Mouse (Mus musculus): ENCODE results near the gene Lrmda. TPM values are rescaled to one million over a fixed set of nuclear protein-coding genes. Genes with fewer than 3 reads are reported as not detected.

Gene Lrmda
- polyA plus RNA-seq, 1 experiment from 2014 or later: 0.94 TPM

GRCm38 (mm10) chr14:22679705-22680643 lies 660.5 kb downstream of the Lrmda start:
- H3K4me3 ChIP-seq (replicated peaks; ENCODE audit: low read length): no peak overlapping the region
- H3K27ac ChIP-seq (ENCODE audit: low read length): peak overlapping the region; percentile 56
- no peak overlapping the region for H3K9ac ChIP-seq (ENCODE audit: low read length)
- H3K9me3 ChIP-seq (replicated peaks; ENCODE audit: control insufficient read depth, low read length): no peaks in the 10 kb centered on the region
- H3K36me3 ChIP-seq (ENCODE audit: control insufficient read depth, insufficient read depth, low read length): no peaks in the 10 kb centered on the region
- no peak overlapping the region for H3K4me2 ChIP-seq (ENCODE audit: low read depth, low read length)
- no peaks in the 10 kb centered on the region for H3K4me1 ChIP-seq (ENCODE audit: control insufficient read depth, insufficient read depth, low read length)
- peak; percentile 64; the same call in 1 of the 2 replicates for ATAC-seq (ENCODE audit: insufficient read depth, low FRiP score)
- 48% methylated on average over 9 of the region's 9 CpGs for WGBS
- no peaks in the 10 kb centered on the region for H3K27me3 ChIP-seq (ENCODE audit: control insufficient read depth, insufficient read depth, low read length)

- Histone ChIP-seq H3K9me3 (replicated peaks; ENCODE audit: control insufficient read depth, low read length) (no peaks in the 10 kb centered on the region), H3K9ac (ENCODE audit: low read length) (no peak overlapping the region), H3K27ac (ENCODE audit: low read length) (peak overlapping the region; percentile 42), H3K4me3 (replicated peaks; ENCODE audit: low read length) (no peak overlapping the region), H3K36me3 (ENCODE audit: control insufficient read depth, insufficient read depth, low read length) (no peaks in the 10 kb centered on the region), H3K27me3 (ENCODE audit: control insufficient read depth, insufficient read depth, low read length) (no peaks in the 10 kb centered on the region), H3K4me2 (ENCODE audit: low read depth, low read length) (no peak overlapping the region), H3K4me1 (ENCODE audit: control insufficient read depth, insufficient read depth, low read length) (0 out of 2 replicates have a peak, but pooled peaks cover 6% of the 10 kb centered on the region)
- WGBS: 50% methylated on average over 4 of the region's 4 CpGs
- no peak for ATAC-seq (ENCODE audit: insufficient read depth, low FRiP score)
Observed at GRCm38 (mm10) chr14:22686886-22687285, 667.4 kb downstream of the Lrmda start.

GRCm38 (mm10) chr14:22688399-22688798 lies 668.9 kb downstream of the Lrmda start:
- Histone ChIP-seq H3K4me3 (replicated peaks; ENCODE audit: low read length) (no peak overlapping the region), H3K36me3 (ENCODE audit: control insufficient read depth, insufficient read depth, low read length) (no peaks in the 10 kb centered on the region), H3K27ac (ENCODE audit: low read length) (no peak overlapping the region), H3K9me3 (replicated peaks; ENCODE audit: control insufficient read depth, low read length) (no peaks in the 10 kb centered on the region), H3K27me3 (ENCODE audit: control insufficient read depth, insufficient read depth, low read length) (no peaks in the 10 kb centered on the region), H3K9ac (ENCODE audit: low read length) (no peak overlapping the region), H3K4me1 (ENCODE audit: control insufficient read depth, insufficient read depth, low read length) (0 out of 2 replicates have a peak, but pooled peaks cover 6% of the 10 kb centered on the region), H3K4me2 (ENCODE audit: low read depth, low read length) (no peak overlapping the region)
- no peak for ATAC-seq (ENCODE audit: insufficient read depth, low FRiP score)
- WGBS: 69% methylated on average over 2 of the region's 2 CpGs

- no peak overlapping the region for H3K4me2 ChIP-seq (ENCODE audit: low read depth, low read length)
- no peaks in the 10 kb centered on the region for H3K36me3 ChIP-seq (ENCODE audit: control insufficient read depth, insufficient read depth, low read length)
- peak; percentile 33; the same call in 1 of the 2 replicates for ATAC-seq (ENCODE audit: insufficient read depth, low FRiP score)
- no peaks in the 10 kb centered on the region for H3K27me3 ChIP-seq (ENCODE audit: control insufficient read depth, insufficient read depth, low read length)
- H3K4me3 ChIP-seq (replicated peaks; ENCODE audit: low read length): no peak overlapping the region
- H3K9ac ChIP-seq (ENCODE audit: low read length): no peak overlapping the region
- 27% methylated on average over 6 of the region's 6 CpGs for WGBS
- H3K27ac ChIP-seq (ENCODE audit: low read length): peak overlapping the region; percentile 39; the same call in 1 of the 2 replicates
- peaks cover 6% of the 10 kb centered on the region; the same call in 1 of the 2 replicates for H3K4me1 ChIP-seq (ENCODE audit: control insufficient read depth, insufficient read depth, low read length)
- no peaks in the 10 kb centered on the region for H3K9me3 ChIP-seq (replicated peaks; ENCODE audit: control insufficient read depth, low read length)
Observed at GRCm38 (mm10) chr14:22695448-22695847, 675.9 kb downstream of the Lrmda start.

GRCm38 (mm10) chr14:22695931-22696365 lies 676.4 kb downstream of the Lrmda start:
- H3K9me3 ChIP-seq (replicated peaks; ENCODE audit: control insufficient read depth, low read length): no peaks in the 10 kb centered on the region
- peak overlapping the region; percentile 39 for H3K27ac ChIP-seq (ENCODE audit: low read length)
- no peak for ATAC-seq (ENCODE audit: insufficient read depth, low FRiP score)
- H3K4me2 ChIP-seq (ENCODE audit: low read depth, low read length): no peak overlapping the region
- H3K4me1 ChIP-seq (ENCODE audit: control insufficient read depth, insufficient read depth, low read length): peaks cover 6% of the 10 kb centered on the region; the same call in 1 of the 2 replicates
- H3K4me3 ChIP-seq (replicated peaks; ENCODE audit: low read length): no peak overlapping the region
- 53% methylated on average over 4 of the region's 4 CpGs for WGBS
- no peaks in the 10 kb centered on the region for H3K36me3 ChIP-seq (ENCODE audit: control insufficient read depth, insufficient read depth, low read length)
- H3K27me3 ChIP-seq (ENCODE audit: control insufficient read depth, insufficient read depth, low read length): no peaks in the 10 kb centered on the region
- H3K9ac ChIP-seq (ENCODE audit: low read length): no peak overlapping the region

GRCm38 (mm10) chr14:22700236-22700635 lies 680.7 kb downstream of the Lrmda start:
- H3K27ac ChIP-seq (ENCODE audit: low read length): no peak overlapping the region
- no peak overlapping the region for H3K4me2 ChIP-seq (ENCODE audit: low read depth, low read length)
- H3K4me3 ChIP-seq (replicated peaks; ENCODE audit: low read length): no peak overlapping the region
- ATAC-seq (ENCODE audit: insufficient read depth, low FRiP score): no peak
- no peaks in the 10 kb centered on the region for H3K36me3 ChIP-seq (ENCODE audit: control insufficient read depth, insufficient read depth, low read length)
- 97% methylated on average over 1 of the region's 1 CpGs for WGBS
- peaks cover 6% of the 10 kb centered on the region; the same call in 1 of the 2 replicates for H3K4me1 ChIP-seq (ENCODE audit: control insufficient read depth, insufficient read depth, low read length)
- H3K9me3 ChIP-seq (replicated peaks; ENCODE audit: control insufficient read depth, low read length): no peaks in the 10 kb centered on the region
- H3K9ac ChIP-seq (ENCODE audit: low read length): no peak overlapping the region
- H3K27me3 ChIP-seq (ENCODE audit: control insufficient read depth, insufficient read depth, low read length): no peaks in the 10 kb centered on the region

GRCm38 (mm10) chr14:22700690-22701089 lies 681.2 kb downstream of the Lrmda start:
- 91% methylated on average over 2 of the region's 2 CpGs for WGBS
- Histone ChIP-seq H3K27ac (ENCODE audit: low read length) (no peak overlapping the region), H3K4me2 (ENCODE audit: low read depth, low read length) (no peak overlapping the region), H3K4me1 (ENCODE audit: control insufficient read depth, insufficient read depth, low read length) (peaks cover 5% of the 10 kb centered on the region; the same call in 1 of the 2 replicates), H3K27me3 (ENCODE audit: control insufficient read depth, insufficient read depth, low read length) (no peaks in the 10 kb centered on the region), H3K4me3 (replicated peaks; ENCODE audit: low read length) (no peak overlapping the region), H3K9ac (ENCODE audit: low read length) (no peak overlapping the region), H3K36me3 (ENCODE audit: control insufficient read depth, insufficient read depth, low read length) (no peaks in the 10 kb centered on the region), H3K9me3 (replicated peaks; ENCODE audit: control insufficient read depth, low read length) (no peaks in the 10 kb centered on the region)
- no peak for ATAC-seq (ENCODE audit: insufficient read depth, low FRiP score)

GRCm38 (mm10) chr14:22707958-22708701 lies 688.6 kb downstream of the Lrmda start:
- H3K4me2 ChIP-seq (ENCODE audit: low read depth, low read length): no peak overlapping the region
- H3K9ac ChIP-seq (ENCODE audit: low read length): no peak overlapping the region
- no peak for ATAC-seq (ENCODE audit: insufficient read depth, low FRiP score)
- no peaks in the 10 kb centered on the region for H3K36me3 ChIP-seq (ENCODE audit: control insufficient read depth, insufficient read depth, low read length)
- no peaks in the 10 kb centered on the region for H3K4me1 ChIP-seq (ENCODE audit: control insufficient read depth, insufficient read depth, low read length)
- no peaks in the 10 kb centered on the region for H3K9me3 ChIP-seq (replicated peaks; ENCODE audit: control insufficient read depth, low read length)
- H3K27ac ChIP-seq (ENCODE audit: low read length): no peak overlapping the region
- no peak overlapping the region for H3K4me3 ChIP-seq (replicated peaks; ENCODE audit: low read length)
- WGBS: 67% methylated on average over 9 of the region's 9 CpGs
- no peaks in the 10 kb centered on the region for H3K27me3 ChIP-seq (ENCODE audit: control insufficient read depth, insufficient read depth, low read length)
